Mouse (Mus musculus) gastrocnemius, postnatal 10 days (tissue): Measurements from ENCODE around the gene Pla2g4e. TPM values are rescaled to one million over a fixed set of nuclear protein-coding genes. Genes with fewer than 3 reads are reported as not detected.

Experiments
- DNase-seq: peaks from one replicate; pipeline ENCODE4 v3.0.0; 2021; ENCODE audit warnings: mixed read lengths
- total RNA-seq, 2 experiments: library from RNA; stranded (reverse); gene quantifications; 2 replicates each; pipeline ENCODE4 v1.2.3; 2021

Gene Pla2g4e
- total RNA-seq, 2 experiments from 2014 or later, result 32.5 to 33.7 TPM

- DNase-seq, result peak; percentile 99
Measured at GRCm38 (mm10) chr2:120154361-120154894, 90.7 kb downstream of the Pla2g4e start, which contains the start of gene Ehd4. TSS of gene Ehd4 (minus strand) at chr2:120154606.

GRCm38 (mm10) chr2:120153586-120154360 is 91.4 kb downstream of the Pla2g4e start:
- DNase-seq, result no peak

- no peak for DNase-seq
Measured at GRCm38 (mm10) chr2:120150571-120150970, 94.6 kb downstream of the Pla2g4e start.

- no peak for DNase-seq
Measured at GRCm38 (mm10) chr2:120149634-120150033, 95.5 kb downstream of the Pla2g4e start.

GRCm38 (mm10) chr2:120147999-120148398 is 97.1 kb downstream of the Pla2g4e start:
- DNase-seq, result no peak

- DNase-seq, result no peak
Measured at GRCm38 (mm10) chr2:120147364-120147763, 97.8 kb downstream of the Pla2g4e start.

GRCm38 (mm10) chr2:120146543-120146942 is 98.6 kb downstream of the Pla2g4e start:
- DNase-seq, result no peak

GRCm38 (mm10) chr2:120144390-120144789 is 100.7 kb downstream of the Pla2g4e start:
- DNase-seq, result no peak

- no peak for DNase-seq
Measured at GRCm38 (mm10) chr2:120142336-120142735, 102.8 kb downstream of the Pla2g4e start.

- DNase-seq, result no peak
Measured at GRCm38 (mm10) chr2:120141671-120142070, 103.5 kb downstream of the Pla2g4e start.

GRCm38 (mm10) chr2:120140326-120140725 is 104.8 kb downstream of the Pla2g4e start:
- no peak for DNase-seq

GRCm38 (mm10) chr2:120139091-120139490 is 106.0 kb downstream of the Pla2g4e start:
- DNase-seq, result no peak

- DNase-seq, result no peak
Measured at GRCm38 (mm10) chr2:120137281-120137680, 107.9 kb downstream of the Pla2g4e start.

- no peak for DNase-seq
Measured at GRCm38 (mm10) chr2:120134453-120135075, 110.6 kb downstream of the Pla2g4e start.

GRCm38 (mm10) chr2:120131881-120132280 is 113.3 kb downstream of the Pla2g4e start:
- no peak for DNase-seq

GRCm38 (mm10) chr2:120129252-120129908 is 115.8 kb downstream of the Pla2g4e start:
- no peak for DNase-seq

- no peak for DNase-seq
Measured at GRCm38 (mm10) chr2:120128611-120129051, 116.5 kb downstream of the Pla2g4e start.

- no peak for DNase-seq
Measured at GRCm38 (mm10) chr2:120128011-120128410, 117.1 kb downstream of the Pla2g4e start.

- no peak for DNase-seq
Measured at GRCm38 (mm10) chr2:120126901-120127300, 118.2 kb downstream of the Pla2g4e start.

GRCm38 (mm10) chr2:120126408-120126807 is 118.7 kb downstream of the Pla2g4e start:
- DNase-seq, result no peak

GRCm38 (mm10) chr2:120125461-120125860 is 119.7 kb downstream of the Pla2g4e start:
- no peak for DNase-seq

- DNase-seq, result no peak
Measured at GRCm38 (mm10) chr2:120124946-120125345, 120.2 kb downstream of the Pla2g4e start.

- no peak for DNase-seq
Measured at GRCm38 (mm10) chr2:120124096-120124495, 121.0 kb downstream of the Pla2g4e start.
